Mouse (Mus musculus): Measurements from ENCODE around the gene Il17f.
"Not testable (repeated sequence)": the region's sequence is repeated elsewhere in the genome, so short reads cannot be mapped to it uniquely, and the experiment has no call there.

The Il17f gene

DNA sequence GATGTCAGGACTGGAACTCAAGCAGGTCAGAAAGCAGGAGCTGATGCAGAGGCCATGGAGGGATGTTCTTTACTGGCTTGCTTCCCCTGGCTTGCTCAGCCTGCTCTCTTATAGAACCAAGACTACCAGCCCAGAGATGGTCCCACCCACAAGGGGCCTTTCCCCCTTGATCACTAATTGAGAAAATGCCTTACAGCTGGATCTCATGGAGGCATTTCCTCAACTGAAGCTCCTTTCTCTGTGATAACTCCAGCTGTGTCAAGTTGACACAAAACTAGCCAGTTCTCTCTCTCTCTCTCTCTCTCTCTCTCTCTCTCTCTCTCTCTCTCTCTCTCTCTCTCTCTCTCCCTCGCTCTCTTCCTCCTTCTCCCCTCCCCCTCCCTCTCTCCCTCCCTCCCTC is at the start of gene Il17f:
TSS of gene Il17f (minus strand) at position 101 of the 400 bp plus-strand sequence.
- DNase-seq (ENCODE audit: low spot score) = not testable (repeated sequence)

DNA sequence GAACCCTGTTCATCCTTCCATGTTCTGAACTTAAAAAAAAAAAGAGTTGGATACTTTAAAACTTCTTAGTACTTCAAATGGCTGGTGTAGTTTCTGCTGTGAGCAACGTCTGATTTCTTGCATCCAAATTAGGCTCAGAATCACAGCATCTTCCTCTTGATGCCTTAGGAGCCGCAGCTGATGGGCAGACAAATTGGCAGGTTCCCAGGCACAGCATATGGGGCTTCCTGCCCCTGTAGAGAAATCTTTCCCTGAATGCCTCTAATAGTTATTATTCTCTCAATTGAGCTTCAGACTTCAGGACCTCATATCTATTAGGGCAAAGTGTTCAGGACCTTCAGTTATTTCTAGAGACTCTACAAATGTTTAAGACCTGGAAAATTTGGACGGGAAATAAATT is 49.5 kb upstream of the Il17f start:
- no peak for DNase-seq (ENCODE audit: low spot score)

DNA sequence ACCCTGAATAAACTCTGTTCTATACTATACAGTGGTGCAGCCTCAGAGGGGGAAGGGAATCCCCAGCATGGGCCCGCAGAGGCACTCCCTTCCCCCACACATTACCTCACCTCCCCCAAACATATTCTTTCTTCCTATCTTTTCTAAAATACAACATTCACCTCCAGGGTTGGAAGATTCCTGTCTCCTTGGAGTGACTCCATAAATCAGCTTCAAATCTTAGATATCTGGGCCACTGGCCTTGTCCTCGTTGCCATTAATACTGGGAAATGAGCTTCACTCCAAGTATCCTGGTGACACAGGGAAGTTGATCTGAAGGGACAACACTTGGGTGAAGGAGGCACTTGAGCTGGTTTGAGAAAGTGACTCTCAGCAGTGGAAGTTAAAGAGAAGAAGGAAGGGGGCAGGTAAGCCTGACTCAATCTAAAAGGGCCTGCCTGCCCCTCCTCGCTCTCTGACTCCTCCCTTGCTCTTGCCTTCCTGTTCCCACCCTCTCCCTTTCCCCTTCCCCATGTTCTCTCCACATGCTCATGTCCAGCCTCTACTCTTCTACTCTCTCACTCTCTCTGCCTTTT is 46.2 kb upstream of the Il17f start:
- no peak for DNase-seq (ENCODE audit: low spot score)

GRCm38 (mm10) chr1:20833141-20833511 is 42.7 kb upstream of the Il17f start:
- no peak for DNase-seq (ENCODE audit: low spot score)

- DNase-seq (ENCODE audit: low spot score) = no peak
These were observed 42.2 kb upstream of the Il17f start for GRCm38 (mm10) chr1:20832473-20833140.

DNA sequence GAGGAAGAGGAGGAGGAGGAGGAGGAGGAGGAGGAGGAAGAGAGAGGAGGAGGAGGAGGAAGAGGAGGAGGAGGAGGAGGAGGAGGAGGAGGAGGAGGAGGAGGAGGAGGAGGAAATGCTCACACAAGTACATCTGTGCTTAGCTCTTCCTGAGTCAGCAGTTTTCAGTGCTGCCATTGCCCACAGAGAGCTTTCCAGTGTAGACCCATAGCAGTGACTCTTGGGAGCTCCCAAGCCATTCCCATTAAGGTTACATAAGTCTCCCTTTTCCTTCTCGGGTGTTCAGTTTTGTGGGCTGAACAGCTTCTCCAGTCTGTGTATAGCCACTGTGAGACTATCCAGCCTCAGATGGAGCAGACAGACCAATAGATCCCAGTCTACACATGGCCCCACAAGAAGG is 40.1 kb upstream of the Il17f start:
- no peak for DNase-seq (ENCODE audit: low spot score)

DNA sequence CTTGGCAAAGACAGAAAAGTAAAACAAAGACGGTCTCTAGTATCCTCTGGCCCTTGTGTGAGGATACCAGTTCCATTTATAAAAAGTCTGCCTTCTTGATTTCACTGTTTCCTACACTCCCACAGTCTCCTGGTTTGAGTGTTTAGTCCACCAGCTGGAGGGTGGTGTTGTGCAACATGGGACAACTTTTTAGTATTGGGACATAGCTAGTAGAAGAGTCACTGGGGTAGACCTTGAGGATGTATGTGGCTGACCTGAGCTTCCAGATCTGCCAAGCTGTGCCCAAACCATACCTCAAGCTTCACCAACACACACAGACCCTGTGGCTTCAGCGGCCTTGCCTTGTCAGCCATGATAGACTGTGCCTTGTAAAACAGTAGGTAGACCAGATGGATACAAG is 37.6 kb upstream of the Il17f start:
- no peak for DNase-seq (ENCODE audit: low spot score)

DNA sequence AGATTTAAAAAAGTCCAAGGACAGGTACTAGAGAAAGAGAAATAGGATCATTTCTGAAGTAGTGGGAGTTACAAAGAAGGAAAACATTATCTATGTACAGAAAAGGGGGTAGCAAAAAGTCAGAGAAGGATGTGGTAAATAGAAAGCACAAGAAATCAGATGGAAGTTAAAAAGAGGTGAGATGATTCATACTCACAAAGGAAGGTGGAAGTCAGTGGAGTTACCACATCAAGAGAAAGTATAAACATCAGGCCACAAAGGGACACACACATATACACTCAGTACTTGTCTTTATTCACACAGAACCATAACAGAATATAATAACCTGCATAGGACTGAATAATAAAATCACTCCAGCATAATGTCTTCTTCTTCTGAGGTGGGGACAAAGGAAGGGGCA is 34.6 kb upstream of the Il17f start:
- DNase-seq (ENCODE audit: low spot score) = no peak

GRCm38 (mm10) chr1:20823906-20824305 is 33.5 kb upstream of the Il17f start:
- no peak for DNase-seq (ENCODE audit: low spot score)

DNA sequence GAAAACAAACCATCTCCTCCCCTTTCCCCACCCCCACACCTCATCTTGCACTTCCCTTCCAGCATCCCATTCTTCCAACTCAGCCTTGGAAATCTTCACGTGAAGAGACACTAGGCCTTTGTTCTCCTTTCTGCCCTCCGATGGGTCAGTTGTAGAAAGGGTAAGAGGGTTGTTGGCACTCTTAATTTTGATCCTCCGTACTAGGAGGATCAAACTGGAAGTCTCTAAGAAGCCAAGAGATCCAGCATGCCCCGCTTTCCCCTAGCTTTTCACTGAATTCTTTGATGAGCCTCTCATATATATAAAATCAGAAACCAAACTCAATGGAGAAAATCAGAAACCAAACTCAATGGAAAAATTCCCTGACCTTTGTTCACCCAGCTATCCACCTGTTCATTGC is 33.1 kb upstream of the Il17f start:
- DNase-seq (ENCODE audit: low spot score) = no peak

DNA sequence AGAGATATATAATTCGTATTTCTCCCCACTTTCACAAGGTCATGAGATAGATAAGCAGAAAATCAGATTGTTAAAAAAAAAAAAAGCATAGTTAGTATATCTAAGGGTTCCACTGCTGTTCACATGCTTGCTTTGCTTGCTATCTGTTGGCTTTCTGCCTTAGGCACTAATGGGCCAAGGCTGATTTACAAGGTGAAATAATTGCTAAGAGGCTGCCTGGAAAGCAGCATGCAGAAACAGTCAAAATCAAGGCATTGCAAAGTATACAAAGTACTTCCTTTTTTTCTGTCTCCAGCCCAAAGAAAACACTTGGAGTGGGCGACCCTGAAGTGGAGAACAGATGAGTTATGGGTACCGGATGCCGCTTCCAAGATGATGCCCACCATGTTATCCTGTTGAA is 30.5 kb upstream of the Il17f start:
- DNase-seq (ENCODE audit: low spot score) = no peak

DNA sequence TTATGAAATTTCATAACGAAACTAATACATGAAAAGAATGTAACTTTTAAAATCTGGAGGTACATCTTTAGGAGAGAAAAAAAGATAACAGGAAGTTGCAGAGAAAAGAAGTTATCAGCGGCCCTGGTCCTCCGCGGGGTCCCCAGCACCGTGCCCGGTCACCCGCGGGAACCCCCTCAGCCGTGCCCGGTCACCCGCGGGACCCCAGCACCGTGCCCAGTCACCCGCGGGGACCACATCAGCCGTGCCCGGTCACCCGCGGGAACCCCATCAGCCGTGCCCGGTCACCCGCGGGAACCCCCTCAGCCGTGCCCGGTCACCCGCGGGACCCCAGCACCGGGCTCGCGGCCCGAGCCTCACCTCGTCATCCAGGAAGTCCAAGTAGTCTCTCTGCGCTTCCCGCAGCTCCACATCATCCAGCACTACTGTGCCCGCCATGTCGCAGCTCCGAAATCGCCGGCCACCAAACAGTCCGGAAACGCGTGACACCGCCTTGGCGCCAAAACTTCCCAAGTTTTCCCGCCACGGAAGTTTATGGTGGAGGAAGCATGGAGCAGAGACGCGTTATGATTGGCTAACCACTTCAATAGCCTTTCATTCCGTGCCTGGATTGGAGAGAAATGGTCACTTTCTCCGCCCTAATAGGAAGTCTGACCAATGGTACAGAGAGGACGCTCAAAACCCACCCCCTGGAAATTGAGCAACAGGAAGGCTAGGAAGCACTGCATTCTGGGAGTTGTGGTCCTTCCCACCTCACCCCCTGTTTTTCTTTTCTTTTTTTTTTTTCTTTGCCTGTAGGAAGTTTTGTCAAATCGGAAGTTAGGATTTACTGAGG is 29.6 kb upstream of the Il17f start, which contains the start of gene Mcm3:
TSS of gene Mcm3 (minus strand) at position 542 of the 835 bp plus-strand sequence.
- DNase-seq (ENCODE audit: low spot score) = peak; percentile 90

GRCm38 (mm10) chr1:20817596-20817995 is 27.2 kb upstream of the Il17f start:
- DNase-seq (ENCODE audit: low spot score) = no peak

GRCm38 (mm10) chr1:20817172-20817571 is 26.8 kb upstream of the Il17f start:
- DNase-seq (ENCODE audit: low spot score) = no peak

GRCm38 (mm10) chr1:20814521-20814920 is 24.1 kb upstream of the Il17f start:
- DNase-seq (ENCODE audit: low spot score) = no peak

- DNase-seq (ENCODE audit: low spot score) = no peak
These were observed 14.1 kb upstream of the Il17f start for GRCm38 (mm10) chr1:20804526-20804925.

- no peak for DNase-seq (ENCODE audit: low spot score)
These were observed 11.4 kb upstream of the Il17f start for GRCm38 (mm10) chr1:20801682-20802390.

GRCm38 (mm10) chr1:20801275-20801674 is 10.9 kb upstream of the Il17f start:
- DNase-seq (ENCODE audit: low spot score) = no peak

- DNase-seq (ENCODE audit: low spot score) = no peak
These were observed 4.8 kb upstream of the Il17f start for GRCm38 (mm10) chr1:20795178-20795577.

- no peak for DNase-seq (ENCODE audit: low spot score)
These were observed 4.3 kb upstream of the Il17f start for GRCm38 (mm10) chr1:20794760-20795159.

DNA sequence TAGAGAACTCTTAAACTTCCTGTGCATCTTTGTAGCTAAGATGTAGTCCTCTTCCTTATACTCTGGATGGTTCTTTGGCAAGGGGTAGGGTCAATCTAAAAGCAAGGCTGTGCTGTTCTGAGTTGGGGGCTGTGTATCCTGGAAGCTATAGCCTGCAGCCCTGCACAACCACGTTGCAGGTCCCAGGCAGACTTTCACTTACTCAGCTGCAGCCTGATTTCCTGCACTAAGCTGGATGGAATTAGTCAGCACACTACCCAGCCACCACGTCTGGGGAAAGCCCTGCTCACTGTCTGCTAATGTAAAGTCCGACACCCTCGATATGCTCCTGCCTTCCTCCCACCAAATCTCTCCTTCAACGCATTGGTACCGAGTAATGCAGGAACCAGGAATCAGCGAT is 997 bp upstream of the Il17f start:
- DNase-seq (ENCODE audit: low spot score) = no peak

GRCm38 (mm10) chr1:20788419-20788818 is 2.0 kb downstream of the Il17f start:
- no peak for DNase-seq (ENCODE audit: low spot score)

GRCm38 (mm10) chr1:20787046-20787445 is 3.4 kb downstream of the Il17f start:
- no peak for DNase-seq (ENCODE audit: low spot score)
